Mouse (Mus musculus): ENCODE data around the gene Ube2n. TPM values are rescaled to one million over a fixed set of nuclear protein-coding genes. Genes with fewer than 3 reads are reported as not detected.

Ube2n gene
- polyA plus RNA-seq, 1 experiment from 2014 or later: 432 TPM

GRCm38 (mm10) chr10:95565156-95565854 is 50.4 kb downstream of the Ube2n start:
- Histone ChIP-seq H3K36me3 (peaks cover 4% of the 10 kb centered on the region; the same call in 1 of the 2 replicates), H3K4me3 (0 out of 2 replicates have a peak overlapping the region, but pooled peaks have one; percentile 4), H3K9me3 (replicated peaks) (no peaks in the 10 kb centered on the region), H3K27ac (peak overlapping the region; percentile 77), H3K27me3 (ENCODE audit: low read depth, poor library complexity, severe bottlenecking) (no peaks in the 10 kb centered on the region), H3K4me1 (peaks cover 30% of the 10 kb centered on the region)
- WGBS: 27% methylated on average over 14 of the region's 14 CpGs
- DNase-seq (ENCODE audit: low spot score): no peak

GRCm38 (mm10) chr10:95566786-95567185 is 51.8 kb downstream of the Ube2n start:
- H3K27me3 ChIP-seq (ENCODE audit: low read depth, poor library complexity, severe bottlenecking): no peaks in the 10 kb centered on the region
- peaks cover 24% of the 10 kb centered on the region for H3K4me1 ChIP-seq
- H3K36me3 ChIP-seq: no peaks in the 10 kb centered on the region
- H3K4me3 ChIP-seq: no peak overlapping the region
- H3K9me3 ChIP-seq (replicated peaks): no peaks in the 10 kb centered on the region
- WGBS: 88% methylated on average over 3 of the region's 3 CpGs
- H3K27ac ChIP-seq: no peak overlapping the region
- no peak for DNase-seq (ENCODE audit: low spot score)

GRCm38 (mm10) chr10:95567550-95567949 is 52.6 kb downstream of the Ube2n start:
- 75% methylated on average over 5 of the region's 5 CpGs for WGBS
- Histone ChIP-seq H3K27ac (no peak overlapping the region), H3K4me3 (no peak overlapping the region), H3K27me3 (ENCODE audit: low read depth, poor library complexity, severe bottlenecking) (no peaks in the 10 kb centered on the region), H3K4me1 (peaks cover 17% of the 10 kb centered on the region), H3K9me3 (replicated peaks) (no peaks in the 10 kb centered on the region), H3K36me3 (no peaks in the 10 kb centered on the region)
- DNase-seq (ENCODE audit: low spot score): no peak

- H3K27me3 ChIP-seq (ENCODE audit: low read depth, poor library complexity, severe bottlenecking): no peaks in the 10 kb centered on the region
- no peaks in the 10 kb centered on the region for H3K9me3 ChIP-seq (replicated peaks)
- peaks cover 16% of the 10 kb centered on the region for H3K4me1 ChIP-seq
- no peak overlapping the region for H3K4me3 ChIP-seq
- DNase-seq (ENCODE audit: low spot score): no peak
- H3K27ac ChIP-seq: no peak overlapping the region
- H3K36me3 ChIP-seq: no peaks in the 10 kb centered on the region
- 89% methylated on average over 6 of the region's 6 CpGs for WGBS
Measured at GRCm38 (mm10) chr10:95568016-95568415, 53.1 kb downstream of the Ube2n start.

- Histone ChIP-seq H3K4me3 (no peak overlapping the region), H3K9me3 (replicated peaks) (no peaks in the 10 kb centered on the region), H3K27me3 (ENCODE audit: low read depth, poor library complexity, severe bottlenecking) (no peaks in the 10 kb centered on the region), H3K27ac (no peak overlapping the region), H3K36me3 (no peaks in the 10 kb centered on the region), H3K4me1 (peaks cover 14% of the 10 kb centered on the region)
- DNase-seq (ENCODE audit: low spot score): no peak
- 66% methylated on average over 2 of the region's 2 CpGs for WGBS
Measured at GRCm38 (mm10) chr10:95569441-95569840, 54.5 kb downstream of the Ube2n start.

- no peak for DNase-seq (ENCODE audit: low spot score)
- H3K27me3 ChIP-seq (ENCODE audit: low read depth, poor library complexity, severe bottlenecking): no peaks in the 10 kb centered on the region
- peaks cover 13% of the 10 kb centered on the region for H3K4me1 ChIP-seq
- 71% methylated on average over 4 of the region's 4 CpGs for WGBS
- H3K27ac ChIP-seq: no peak overlapping the region
- H3K4me3 ChIP-seq: no peak overlapping the region
- no peaks in the 10 kb centered on the region for H3K9me3 ChIP-seq (replicated peaks)
- H3K36me3 ChIP-seq: no peaks in the 10 kb centered on the region
Measured at GRCm38 (mm10) chr10:95574994-95575393, 60.0 kb downstream of the Ube2n start.

GRCm38 (mm10) chr10:95575839-95576380 is 61.0 kb downstream of the Ube2n start:
- no peak for DNase-seq (ENCODE audit: low spot score)
- Histone ChIP-seq H3K9me3 (replicated peaks) (no peaks in the 10 kb centered on the region), H3K4me3 (no peak overlapping the region), H3K4me1 (peaks cover 13% of the 10 kb centered on the region), H3K27ac (no peak overlapping the region), H3K27me3 (ENCODE audit: low read depth, poor library complexity, severe bottlenecking) (no peaks in the 10 kb centered on the region), H3K36me3 (no peaks in the 10 kb centered on the region)
- 84% methylated on average over 10 of the region's 10 CpGs for WGBS

GRCm38 (mm10) chr10:95576876-95577566 is 62.1 kb downstream of the Ube2n start:
- Histone ChIP-seq H3K4me3 (no peak overlapping the region), H3K27me3 (ENCODE audit: low read depth, poor library complexity, severe bottlenecking) (no peaks in the 10 kb centered on the region), H3K27ac (0 out of 2 replicates have a peak overlapping the region, but pooled peaks have one; percentile 4), H3K36me3 (no peaks in the 10 kb centered on the region), H3K4me1 (peaks cover 13% of the 10 kb centered on the region), H3K9me3 (replicated peaks) (no peaks in the 10 kb centered on the region)
- no peak for DNase-seq (ENCODE audit: low spot score)
- WGBS: 58% methylated on average over 14 of the region's 14 CpGs

- Histone ChIP-seq H3K36me3 (no peaks in the 10 kb centered on the region), H3K4me3 (no peak overlapping the region), H3K4me1 (peaks cover 13% of the 10 kb centered on the region), H3K27me3 (ENCODE audit: low read depth, poor library complexity, severe bottlenecking) (no peaks in the 10 kb centered on the region), H3K9me3 (replicated peaks) (no peaks in the 10 kb centered on the region), H3K27ac (peak overlapping the region; percentile 54; the same call in 1 of the 2 replicates)
- 55% methylated on average over 4 of the region's 4 CpGs for WGBS
- DNase-seq (ENCODE audit: low spot score): no peak
Measured at GRCm38 (mm10) chr10:95577567-95577950, 62.6 kb downstream of the Ube2n start.

GRCm38 (mm10) chr10:95585554-95585953 is 70.6 kb downstream of the Ube2n start:
- Histone ChIP-seq H3K4me3 (no peak overlapping the region), H3K27ac (no peak overlapping the region), H3K36me3 (no peaks in the 10 kb centered on the region), H3K27me3 (ENCODE audit: low read depth, poor library complexity, severe bottlenecking) (no peaks in the 10 kb centered on the region), H3K9me3 (replicated peaks) (no peaks in the 10 kb centered on the region), H3K4me1 (no peaks in the 10 kb centered on the region)
- DNase-seq (ENCODE audit: low spot score): no peak
- 88% methylated on average over 6 of the region's 6 CpGs for WGBS

- no peak overlapping the region for H3K27ac ChIP-seq
- no peaks in the 10 kb centered on the region for H3K36me3 ChIP-seq
- H3K4me3 ChIP-seq: no peak overlapping the region
- no peaks in the 10 kb centered on the region for H3K4me1 ChIP-seq
- DNase-seq (ENCODE audit: low spot score): no peak
- 90% methylated on average over 8 of the region's 8 CpGs for WGBS
- no peaks in the 10 kb centered on the region for H3K9me3 ChIP-seq (replicated peaks)
- no peaks in the 10 kb centered on the region for H3K27me3 ChIP-seq (ENCODE audit: low read depth, poor library complexity, severe bottlenecking)
Measured at GRCm38 (mm10) chr10:95587509-95588220, 72.7 kb downstream of the Ube2n start.

- H3K36me3 ChIP-seq: no peaks in the 10 kb centered on the region
- no peak overlapping the region for H3K27ac ChIP-seq
- no peaks in the 10 kb centered on the region for H3K27me3 ChIP-seq (ENCODE audit: low read depth, poor library complexity, severe bottlenecking)
- no peaks in the 10 kb centered on the region for H3K9me3 ChIP-seq (replicated peaks)
- no peaks in the 10 kb centered on the region for H3K4me1 ChIP-seq
- H3K4me3 ChIP-seq: no peak overlapping the region
- DNase-seq (ENCODE audit: low spot score): no peak
- 93% methylated on average over 4 of the region's 4 CpGs for WGBS
Measured at GRCm38 (mm10) chr10:95589196-95589595, 74.3 kb downstream of the Ube2n start.

- DNase-seq (ENCODE audit: low spot score): no peak
- Histone ChIP-seq H3K4me3 (no peak overlapping the region), H3K9me3 (replicated peaks) (no peaks in the 10 kb centered on the region), H3K27ac (no peak overlapping the region), H3K36me3 (no peaks in the 10 kb centered on the region), H3K4me1 (no peaks in the 10 kb centered on the region), H3K27me3 (ENCODE audit: low read depth, poor library complexity, severe bottlenecking) (no peaks in the 10 kb centered on the region)
- WGBS: 77% methylated on average over 6 of the region's 6 CpGs
Measured at GRCm38 (mm10) chr10:95590196-95590595, 75.3 kb downstream of the Ube2n start.
